Mouse (Mus musculus) spleen, adult 2 months (tissue): ENCODE measurements at regions not wholly inside any gene's neighbourhood (a gene's known extent, or its start where the extent isn't known, plus 50 kb on each side); places are given as distances from the start of the nearest gene placed in this dataset.

Experiments used
- CTCF ChIP-seq: fragments of 200-500 bp; IDR thresholded peaks from 2 replicates; pipeline ENCODE4 v1.5.1; 2011; ENCODE audit warnings: mild to moderate bottlenecking, inconsistent platforms; ENCODE audit not compliant: insufficient read depth, insufficient read length, insufficient replicate concordance; ENCODE audit errors: extremely low read depth
- POLR2A ChIP-seq: fragments of 200-500 bp; IDR thresholded peaks from 2 replicates; pipeline ENCODE4 v1.6.1; 2011; ENCODE audit warnings: low read depth, low read length, inconsistent platforms

- no peak for TF ChIP-seq POLR2A
- no peak for TF ChIP-seq CTCF
Observed at GRCm38 (mm10) chr4:3079901-3080300, 87.2 kb upstream of the Vmn1r2 start.
